Mouse (Mus musculus): ENCODE results near the gene Mef2d.

DNA sequence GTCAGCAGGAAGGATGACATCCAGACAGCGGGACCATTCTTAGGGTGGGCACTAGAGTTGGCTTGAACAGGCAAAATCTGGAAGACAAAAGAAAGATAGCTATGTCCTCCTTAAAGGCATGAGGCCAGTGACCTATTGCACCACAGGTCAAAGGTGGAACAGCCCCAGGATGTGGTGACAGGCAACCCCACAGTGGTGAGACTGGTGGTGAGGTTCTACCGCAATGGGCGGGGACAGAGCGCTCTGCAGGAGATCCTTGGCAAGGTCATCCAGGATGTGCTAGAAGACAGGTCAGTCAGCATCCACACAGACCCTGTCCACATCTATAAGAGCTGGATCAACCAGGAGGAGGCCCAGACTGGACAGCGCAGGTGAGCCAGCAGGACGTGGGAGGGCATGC, 33.0 kb upstream of the Mef2d start:
- TF ChIP-seq GATA1 (IDR thresholded peaks at IDR 0.05; ENCODE audit: borderline replicate concordance, low read length) = no peak
- no peak for TF ChIP-seq FLI1 (IDR thresholded peaks at IDR 0.05; ENCODE audit: low read length)
